Mouse (Mus musculus) bone marrow macrophage, adult 2 months (primary cell): Measurements from ENCODE around the gene Cyp2b10.

Experiments
- CTCF ChIP-seq: IDR thresholded peaks from 2 replicates; pipeline ENCODE4 v1.5.1; 2012; ENCODE audit warnings: low read depth, mild to moderate bottlenecking, low read length, moderate library complexity
- POLR2A ChIP-seq: IDR thresholded peaks from 2 replicates; pipeline ENCODE4 v1.6.1; 2012; ENCODE audit warnings: mild to moderate bottlenecking, low read depth, low read length, borderline replicate concordance

DNA sequence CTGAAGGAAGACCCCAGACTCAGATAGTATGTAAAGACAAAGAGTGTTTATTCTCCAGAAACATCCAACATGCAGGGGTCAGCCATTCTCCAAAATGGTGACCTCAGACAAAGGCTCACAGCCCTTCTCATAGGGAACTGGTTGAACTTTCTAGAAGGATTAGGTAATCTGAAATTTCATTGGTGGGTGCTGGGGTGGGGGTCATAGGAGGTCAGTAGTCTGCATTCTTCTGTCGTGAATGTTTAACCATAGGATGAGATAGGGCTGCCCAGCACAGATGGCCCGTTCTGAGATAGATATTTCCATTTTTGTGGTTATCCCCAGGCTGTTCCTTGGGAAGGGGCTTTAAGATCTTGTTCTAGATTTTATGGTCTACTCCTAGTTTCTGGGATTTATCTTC is 35.1 kb upstream of the Cyp2b10 start:
- no peak for TF ChIP-seq CTCF
- TF ChIP-seq POLR2A: no peak
